Mouse (Mus musculus) olfactory bulb, adult 2 months (tissue): Measurements from ENCODE around the gene Cldn20.

ENCODE experiments used
- CTCF ChIP-seq: fragments of 200-500 bp; IDR thresholded peaks from 2 replicates; pipeline ENCODE4 v1.5.1; 2012; ENCODE audit warnings: low read depth, mild to moderate bottlenecking, low read length, moderate library complexity; ENCODE audit not compliant: insufficient read depth
- POLR2A ChIP-seq: fragments of 200-500 bp; IDR thresholded peaks from 2 replicates; pipeline ENCODE4 v1.6.1; 2012; ENCODE audit warnings: mild to moderate bottlenecking, low read depth, low read length, moderate library complexity; ENCODE audit not compliant: insufficient read depth

DNA sequence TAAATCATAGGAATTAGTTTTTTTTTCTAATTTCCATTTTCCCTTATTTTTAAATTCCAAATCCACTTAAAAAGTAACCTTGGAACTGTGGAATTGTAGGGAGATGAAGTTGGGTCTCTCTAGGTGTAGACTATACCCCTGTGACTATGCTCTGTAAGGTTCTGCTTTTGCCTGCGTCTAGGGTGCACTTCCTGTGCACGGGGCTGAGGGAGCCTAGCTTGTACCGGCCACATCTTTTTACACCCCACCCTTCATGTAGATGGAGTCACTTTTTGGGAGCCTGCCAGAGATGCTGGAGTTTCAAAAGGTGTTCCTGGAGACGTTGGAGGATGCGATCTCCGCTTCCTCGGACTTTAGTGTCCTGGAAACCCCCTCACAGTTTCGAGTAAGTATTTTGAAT lies 25.8 kb upstream of the Cldn20 start:
- TF ChIP-seq CTCF = no peak
- no peak for TF ChIP-seq POLR2A
